Mouse (Mus musculus) heart, embryonic 14.5 days (tissue): ENCODE results near the gene Kcnk4. TPM values are rescaled to one million over a fixed set of nuclear protein-coding genes. Genes with fewer than 3 reads are reported as not detected.

Experiments
- ATAC-seq: fragments of 200-750 bp; cut with Nextera tagmentation; 2 replicates; pipeline ENCODE4 v1.8.0; 2017; ENCODE audit warnings: low read depth, moderate TSS enrichment; ENCODE audit not compliant: insufficient number of reproducible peaks, insufficient read depth, low FRiP score
- H3K27ac ChIP-seq, 2 experiments: fragments of 200-500 bp in 1 of 2; fragments of 300-500 bp in 1 of 2; sonication (generic) in 1 of 2; replicated peaks in 1 of 2; 2 replicates each; pipeline ENCODE4 v1.5.1; 2012 to 2014; ENCODE audit warnings: low read depth in 2 of 2, low read length in 2 of 2, control low read depth in 1 of 2, mild to moderate bottlenecking in 1 of 2, mixed read lengths in 1 of 2; ENCODE audit not compliant: control insufficient read depth in 1 of 2, insufficient read depth in 1 of 2
- H3K27me3 ChIP-seq: fragments of 300-500 bp; sonication (generic); 2 replicates; pipeline ENCODE4 v1.6.1; 2014; ENCODE audit warnings: mild to moderate bottlenecking, low read length, control low read depth; ENCODE audit not compliant: control insufficient read depth, insufficient read depth
- H3K36me3 ChIP-seq: fragments of 300-500 bp; sonication (generic); 2 replicates; pipeline ENCODE4 v1.6.1; 2014; ENCODE audit warnings: mild to moderate bottlenecking, control low read depth, low read length, mixed read lengths; ENCODE audit not compliant: control insufficient read depth, insufficient read depth
- H3K4me1 ChIP-seq, 2 experiments: fragments of 200-500 bp in 1 of 2; fragments of 300-500 bp in 1 of 2; sonication (generic) in 1 of 2; 2 replicates each; pipeline ENCODE4 v1.6.1; 2012 to 2014; ENCODE audit warnings: low read length in 2 of 2, control low read depth in 1 of 2, mixed read lengths in 1 of 2; ENCODE audit not compliant: control insufficient read depth in 2 of 2, insufficient read depth in 2 of 2
- H3K4me2 ChIP-seq: fragments of 300-500 bp; sonication (generic); 2 replicates; pipeline ENCODE4 v1.6.1; 2014; ENCODE audit warnings: mild to moderate bottlenecking, low read length
- H3K4me3 ChIP-seq, 2 experiments: fragments of 200-500 bp in 1 of 2; fragments of 300-500 bp in 1 of 2; sonication (generic) in 1 of 2; 2 replicates each; pipeline ENCODE4 v1.5.1; 2012 to 2014; ENCODE audit warnings: low read length in 2 of 2, mild to moderate bottlenecking in 2 of 2, control low read depth in 1 of 2, low read depth in 1 of 2, moderate library complexity in 1 of 2; ENCODE audit not compliant: control insufficient read depth in 1 of 2, insufficient read depth in 1 of 2
- H3K9ac ChIP-seq: fragments of 300-500 bp; sonication (generic); 2 replicates; pipeline ENCODE4 v1.6.1; 2014; ENCODE audit warnings: mild to moderate bottlenecking, low read length
- H3K9me3 ChIP-seq: fragments of 300-500 bp; sonication (generic); 2 replicates; pipeline ENCODE4 v1.6.1; 2016; ENCODE audit warnings: low read length, control low read depth; ENCODE audit not compliant: control insufficient read depth
- WGBS: fragments of 180-500 bp; shearing (Covaris S2); extraction: QIAGEN DNeasy Blood & Tissue Kit; methylation state at CpG from one replicate; pipeline ENCODE4 v1.1.7; 2014; 5-methylcytosine and 5-hydroxymethylcytosine counted together
- polyA plus RNA-seq: library from polyadenylated mRNA; unstranded; fragments of >200 nt; fragmentation: Nextera tagmentation; extraction: Ambion mirVana; gene quantifications from 2 replicates; pipeline ENCODE4 v1.2.1, GENCODE M21; 2014

Gene Kcnk4
- polyA plus RNA-seq, 1 experiment from 2014 or later: 0.27 TPM

DNA sequence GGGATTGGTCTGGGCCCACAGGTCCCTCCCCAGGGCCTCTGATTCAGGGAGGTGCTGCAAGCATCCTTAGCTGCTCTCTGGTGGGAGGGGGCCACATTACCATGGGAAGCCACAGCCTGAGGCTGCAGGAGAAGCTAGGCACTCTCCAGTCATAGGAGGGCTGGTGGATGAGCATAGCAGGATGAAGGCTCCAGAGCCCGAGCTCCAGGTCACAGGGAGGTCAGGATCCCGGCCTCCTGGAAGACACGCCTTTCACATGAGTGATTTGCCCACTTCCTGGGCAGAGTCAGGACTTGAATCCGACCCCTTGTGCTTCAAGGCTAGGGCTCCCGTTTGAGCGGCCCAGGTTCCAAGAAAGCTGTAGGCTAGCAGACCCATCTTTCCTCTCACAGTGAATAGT lies 37.3 kb upstream of the Kcnk4 start:
- no peaks in the 10 kb centered on the region for H3K9me3 ChIP-seq
- peak overlapping the region in 1 of 2 experiments; percentile 19; a peak in 1 of 4 replicates for H3K27ac ChIP-seq
- 41% methylated on average over 6 of the region's 6 CpGs for WGBS
- H3K36me3 ChIP-seq: peaks cover 2% of the 10 kb centered on the region; the same call in 1 of the 2 replicates
- no peak for ATAC-seq
- H3K9ac ChIP-seq: peak overlapping the region; percentile 16; the same call in 1 of the 2 replicates
- peaks cover 28 to 49% of the 10 kb centered on the region in 2 experiments for H3K4me1 ChIP-seq
- no peaks in the 10 kb centered on the region for H3K27me3 ChIP-seq
- no peak overlapping the region for H3K4me2 ChIP-seq
- H3K4me3 ChIP-seq: no peak overlapping the region

- ATAC-seq: no peak
- H3K9ac ChIP-seq: peak overlapping the region; percentile 81
Measured at GRCm38 (mm10) chr19:6970460-6971085, 36.3 kb upstream of the Kcnk4 start.

GRCm38 (mm10) chr19:6969665-6970381 lies 35.5 kb upstream of the Kcnk4 start:
- peak; percentile 68 for ATAC-seq
- Histone ChIP-seq H3K4me1 (peaks cover 26 to 40% of the 10 kb centered on the region in 2 experiments), H3K27me3 (no peaks in the 10 kb centered on the region), H3K9me3 (no peaks in the 10 kb centered on the region), H3K4me3 (peak overlapping the region; percentile 66 to 74), H3K36me3 (peaks cover 17% of the 10 kb centered on the region), H3K27ac (peak overlapping the region in 1 of 2 experiments; percentile 42; a peak in 2 of 4 replicates), H3K9ac (peak overlapping the region; percentile 81), H3K4me2 (peak overlapping the region; percentile 70)
- WGBS: under 1% methylated on average over 44 of the region's 55 CpGs

More at GRCm38 (mm10) chr19:6970460-6971085, 36.3 kb upstream of the Kcnk4 start:
- no peaks in the 10 kb centered on the region for H3K9me3 ChIP-seq
- 27% methylated on average over 11 of the region's 11 CpGs for WGBS
- peaks cover 10% of the 10 kb centered on the region for H3K36me3 ChIP-seq
- peak overlapping the region; percentile 70 for H3K4me2 ChIP-seq
- peak overlapping the region in 1 of 2 experiments; percentile 66; a peak in 2 of 4 replicates for H3K4me3 ChIP-seq
- H3K4me1 ChIP-seq: peaks cover 26 to 40% of the 10 kb centered on the region in 2 experiments
- peak overlapping the region in 1 of 2 experiments; percentile 42; a peak in 2 of 4 replicates for H3K27ac ChIP-seq
- no peaks in the 10 kb centered on the region for H3K27me3 ChIP-seq

GRCm38 (mm10) chr19:6969291-6969664 lies 35.0 kb upstream of the Kcnk4 start:
- peak overlapping the region; percentile 66 to 74 for H3K4me3 ChIP-seq
- ATAC-seq: no peak
- peaks cover 26 to 40% of the 10 kb centered on the region in 2 experiments for H3K4me1 ChIP-seq
- peak overlapping the region; percentile 81 for H3K9ac ChIP-seq
- WGBS: under 1% methylated on average over 20 of the region's 20 CpGs
- H3K36me3 ChIP-seq: peaks cover 23% of the 10 kb centered on the region
- peak overlapping the region in 1 of 2 experiments; percentile 41; a peak in 2 of 4 replicates for H3K27ac ChIP-seq
- H3K4me2 ChIP-seq: peak overlapping the region; percentile 70
- H3K27me3 ChIP-seq: no peaks in the 10 kb centered on the region
- H3K9me3 ChIP-seq: no peaks in the 10 kb centered on the region

GRCm38 (mm10) chr19:6968491-6969271 lies 34.4 kb upstream of the Kcnk4 start:
- Histone ChIP-seq H3K9ac (peak overlapping the region; percentile 81), H3K4me1 (peaks cover 26 to 35% of the 10 kb centered on the region in 2 experiments), H3K4me2 (peak overlapping the region; percentile 70), H3K4me3 (peak overlapping the region; percentile 66 to 74), H3K36me3 (peaks cover 29% of the 10 kb centered on the region), H3K9me3 (no peaks in the 10 kb centered on the region), H3K27me3 (no peaks in the 10 kb centered on the region), H3K27ac (peak overlapping the region in 1 of 2 experiments; percentile 41; a peak in 2 of 4 replicates)
- no peak for ATAC-seq
- WGBS: 11% methylated on average over 15 of the region's 15 CpGs

DNA sequence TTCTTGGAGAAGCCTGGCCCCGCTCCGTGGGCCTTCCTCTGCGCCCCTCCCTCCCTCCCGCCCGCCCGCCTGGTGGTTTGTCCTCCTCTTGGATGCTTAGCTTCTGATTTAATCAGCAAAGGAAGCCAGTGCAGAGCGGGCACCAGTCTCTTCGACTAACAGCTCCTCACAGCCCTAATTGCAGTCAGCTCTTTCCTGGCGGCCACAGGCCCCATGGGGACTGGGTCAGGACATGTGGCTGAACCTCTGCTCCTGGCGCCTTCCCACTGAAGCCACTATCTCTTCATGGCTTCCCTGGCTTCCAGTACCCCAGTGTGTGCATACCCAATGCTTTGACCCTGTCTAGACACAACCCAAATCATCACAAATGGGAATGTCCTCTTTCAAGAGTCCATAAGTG lies 22.1 kb upstream of the Kcnk4 start:
- ATAC-seq: no peak
- Histone ChIP-seq H3K4me1 (peaks cover 25 to 39% of the 10 kb centered on the region in 2 experiments), H3K4me3 (no peak overlapping the region), H3K27me3 (no peaks in the 10 kb centered on the region), H3K27ac (no peak overlapping the region), H3K36me3 (peaks cover 63% of the 10 kb centered on the region), H3K9me3 (no peaks in the 10 kb centered on the region), H3K9ac (no peak overlapping the region), H3K4me2 (no peak overlapping the region)
- WGBS: 79% methylated on average over 10 of the region's 10 CpGs

DNA sequence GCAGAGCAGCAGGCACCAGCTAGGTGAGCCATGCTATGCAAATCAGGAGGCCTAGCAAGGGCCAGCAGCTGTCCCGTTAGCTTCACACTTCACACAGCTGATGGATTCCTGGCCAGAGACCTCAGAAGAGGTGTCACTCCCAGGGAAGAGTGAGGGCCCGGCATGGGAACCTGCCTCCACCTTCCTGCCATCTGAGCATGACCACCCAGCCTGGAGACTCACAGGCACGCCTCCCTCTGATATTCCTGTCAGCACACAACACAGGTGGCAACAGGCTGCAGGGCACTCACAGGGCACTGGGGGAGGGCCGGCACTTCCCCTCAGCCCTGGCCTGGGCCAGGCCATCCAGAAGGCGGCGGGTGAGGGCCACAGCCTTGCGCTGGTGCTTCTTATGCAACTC lies 21.1 kb upstream of the Kcnk4 start:
- H3K27me3 ChIP-seq: no peaks in the 10 kb centered on the region
- ATAC-seq: peak; percentile 37
- peak overlapping the region; percentile 36; the same call in 1 of the 2 replicates for H3K9ac ChIP-seq
- H3K4me2 ChIP-seq: no peak overlapping the region
- 38% methylated on average over 7 of the region's 7 CpGs for WGBS
- H3K4me3 ChIP-seq: no peak overlapping the region
- H3K4me1 ChIP-seq: peaks cover 25 to 39% of the 10 kb centered on the region in 2 experiments
- peaks cover 60% of the 10 kb centered on the region for H3K36me3 ChIP-seq
- H3K9me3 ChIP-seq: no peaks in the 10 kb centered on the region
- peak overlapping the region in 1 of 2 experiments; percentile 61; a peak in 3 of 4 replicates for H3K27ac ChIP-seq
